Mouse (Mus musculus) MEL (cell line): Measurements from ENCODE around the gene Catsper1. TPM values are rescaled to one million over a fixed set of nuclear protein-coding genes. Genes with fewer than 3 reads are reported as not detected.
A peak's percentile ranks its signal among the peaks of the same experiment; 100 is the strongest.
"Not testable (repeated sequence)": the region's sequence is repeated elsewhere in the genome, so short reads cannot be mapped to it uniquely, and the experiment has no call there.

Source experiments
- DNase-seq: peaks from one replicate; pipeline ENCODE4 v3.0.0; 2011; ENCODE audit warnings: low read depth, low spot score
- H3K27ac ChIP-seq: 2 replicates; pipeline ENCODE4 v1.5.1; 2012; ENCODE audit warnings: low read depth, mild to moderate bottlenecking, control low read depth, low read length, moderate library complexity; ENCODE audit not compliant: control insufficient read depth
- H3K27me3 ChIP-seq, 2 experiments: fragments of 150-350 bp in 1 of 2; sonication (generic) in 1 of 2; 2 replicates each; pipeline ENCODE4 v1.6.1; 2012; ENCODE audit warnings: low read length in 2 of 2, mild to moderate bottlenecking in 2 of 2, improper control_type of control experiment in 1 of 2, moderate library complexity in 1 of 2; ENCODE audit not compliant: insufficient read depth in 2 of 2, control insufficient read depth in 1 of 2
- H3K36me3 ChIP-seq, 2 experiments: 2 replicates each; pipeline ENCODE4 v1.6.1; 2012 to 2014; ENCODE audit warnings: low read length in 2 of 2, improper control_type of control experiment in 1 of 2, inconsistent platforms in 1 of 2, mild to moderate bottlenecking in 1 of 2; ENCODE audit not compliant: insufficient read depth in 2 of 2, control insufficient read depth in 1 of 2
- H3K4me1 ChIP-seq, 2 experiments: fragments of 150-350 bp in 1 of 2; sonication (generic) in 1 of 2; 2 replicates each; pipeline ENCODE4 v1.6.1; 2012; ENCODE audit warnings: low read length in 2 of 2, improper control_type of control experiment in 1 of 2, mild to moderate bottlenecking in 1 of 2; ENCODE audit not compliant: insufficient read depth in 2 of 2, control insufficient read depth in 1 of 2
- H3K4me3 ChIP-seq, 2 experiments: fragments of 150-350 bp in 1 of 2; sonication (generic) in 1 of 2; 2 replicates each; pipeline ENCODE4 v1.5.1; 2012; ENCODE audit warnings: low read depth in 2 of 2, low read length in 2 of 2, mild to moderate bottlenecking in 2 of 2, moderate library complexity in 2 of 2, control low read depth in 1 of 2, improper control_type of control experiment in 1 of 2; ENCODE audit not compliant: control insufficient read depth in 1 of 2, insufficient read depth in 1 of 2
- H3K79me2 ChIP-seq: 2 replicates; pipeline ENCODE4 v1.6.1; 2012; ENCODE audit warnings: mild to moderate bottlenecking, low read length, moderate library complexity; ENCODE audit not compliant: control insufficient read depth, poor library complexity, insufficient read depth
- H3K9ac ChIP-seq: 2 replicates; pipeline ENCODE4 v1.6.1; 2012; ENCODE audit warnings: low read depth, mild to moderate bottlenecking, control low read depth, low read length, moderate library complexity; ENCODE audit not compliant: control insufficient read depth, poor library complexity, severe bottlenecking
- H3K9me3 ChIP-seq: fragments of 150-350 bp; sonication (generic); replicated peaks from 2 replicates; pipeline ENCODE4 v1.6.1; 2012; ENCODE audit warnings: mild to moderate bottlenecking, low read length, improper control_type of control experiment, moderate library complexity; ENCODE audit not compliant: insufficient read depth
- BHLHE40 ChIP-seq: IDR thresholded peaks from 2 replicates; pipeline ENCODE4 v1.6.1; 2012; ENCODE audit warnings: low read depth, mild to moderate bottlenecking, inconsistent platforms, low read length, improper control_type of control experiment, borderline replicate concordance
- CHD1 ChIP-seq: IDR thresholded peaks from 2 replicates; pipeline ENCODE4 v1.6.1; 2012; ENCODE audit warnings: low read depth, mild to moderate bottlenecking, inconsistent platforms, low read length, improper control_type of control experiment
- CHD2 ChIP-seq: IDR thresholded peaks from 2 replicates; pipeline ENCODE4 v1.6.1; 2011; ENCODE audit warnings: low read length, improper control_type of control experiment
- CTCF ChIP-seq, 3 experiments: IDR thresholded peaks in 2 of 3; conservative IDR thresholded peaks in 1 of 3; 2 replicates each; pipeline ENCODE4 v1.5.1; 2011 to 2012; ENCODE audit warnings: low read length in 3 of 3, low read depth in 2 of 3, mild to moderate bottlenecking in 2 of 3, improper control_type of control experiment in 1 of 3, inconsistent platforms in 1 of 3, mixed read lengths in 1 of 3, moderate library complexity in 1 of 3; ENCODE audit not compliant: control insufficient read depth in 1 of 3, insufficient read depth in 1 of 3, poor library complexity in 1 of 3, severe bottlenecking in 1 of 3
- E2F4 ChIP-seq: IDR thresholded peaks from 2 replicates; pipeline ENCODE4 v1.6.1; 2011; ENCODE audit warnings: low read depth, low read length, improper control_type of control experiment, borderline replicate concordance
- GATA1 ChIP-seq: IDR thresholded peaks from 2 replicates; pipeline ENCODE4 v1.6.1; 2011; ENCODE audit warnings: low read depth, low read length, improper control_type of control experiment
- HCFC1 ChIP-seq: IDR thresholded peaks from 2 replicates; pipeline ENCODE4 v1.6.1; 2012; ENCODE audit warnings: low read depth, mild to moderate bottlenecking, inconsistent platforms, low read length, improper control_type of control experiment, moderate library complexity
- KAT2A ChIP-seq: conservative IDR thresholded peaks from 2 replicates; pipeline ENCODE4 v1.6.1; 2012; ENCODE audit warnings: low read depth, low read length, improper control_type of control experiment, inconsistent platforms
- MAX ChIP-seq: IDR thresholded peaks from 2 replicates; pipeline ENCODE4 v1.6.1; 2011; ENCODE audit warnings: low read length, improper control_type of control experiment
- MEF2A ChIP-seq: IDR thresholded peaks from 2 replicates; pipeline ENCODE4 v1.6.1; 2014; ENCODE audit warnings: low read depth, mild to moderate bottlenecking, inconsistent platforms, low read length, improper control_type of control experiment; ENCODE audit not compliant: poor library complexity, insufficient replicate concordance, severe bottlenecking; ENCODE audit errors: extremely low read depth
- MXI1 ChIP-seq: IDR thresholded peaks from 2 replicates; pipeline ENCODE4 v1.6.1; 2011; ENCODE audit warnings: mild to moderate bottlenecking, low read depth, low read length, improper control_type of control experiment
- NELFE ChIP-seq: IDR thresholded peaks from 2 replicates; pipeline ENCODE4 v1.6.1; 2011; ENCODE audit warnings: low read depth, low read length, improper control_type of control experiment
- POLR2A ChIP-seq, 2 experiments: IDR thresholded peaks; 2 replicates each; pipeline ENCODE4 v1.6.1; 2011 to 2012; ENCODE audit warnings: low read length in 2 of 2, mild to moderate bottlenecking in 2 of 2, control low read depth in 1 of 2, improper control_type of control experiment in 1 of 2, low read depth in 1 of 2, moderate library complexity in 1 of 2; ENCODE audit not compliant: control insufficient read depth in 1 of 2, insufficient read depth in 1 of 2, poor library complexity in 1 of 2
- POLR2AphosphoS2 ChIP-seq: IDR thresholded peaks from 2 replicates; pipeline ENCODE4 v1.6.1; 2011; ENCODE audit warnings: low read length, improper control_type of control experiment
- RAD21 ChIP-seq: IDR thresholded peaks from 2 replicates; pipeline ENCODE4 v1.6.1; 2011; ENCODE audit warnings: mild to moderate bottlenecking, low read depth, low read length, improper control_type of control experiment
- SIN3A ChIP-seq: IDR thresholded peaks from 2 replicates; pipeline ENCODE4 v1.6.1; 2012; ENCODE audit warnings: low read length, improper control_type of control experiment, inconsistent platforms
- SMC3 ChIP-seq: IDR thresholded peaks from 2 replicates; pipeline ENCODE4 v1.6.1; 2011; ENCODE audit warnings: low read depth, low read length, improper control_type of control experiment
- TAL1 ChIP-seq: IDR thresholded peaks from 2 replicates; pipeline ENCODE4 v1.6.1; 2012; ENCODE audit warnings: mild to moderate bottlenecking, inconsistent platforms, low read length, moderate library complexity, mixed read lengths
- ZC3H11A ChIP-seq: IDR thresholded peaks from 2 replicates; pipeline ENCODE4 v1.6.1; 2012; ENCODE audit warnings: low read depth, mild to moderate bottlenecking, inconsistent platforms, low read length, improper control_type of control experiment
- ZNF384 ChIP-seq: IDR thresholded peaks from 2 replicates; pipeline ENCODE4 v1.6.1; 2012; ENCODE audit warnings: low read depth, mild to moderate bottlenecking, inconsistent platforms, low read length, improper control_type of control experiment
- polyA plus RNA-seq, 2 experiments: library from polyadenylated mRNA; stranded (reverse) in 1 of 2; unstranded in 1 of 2; fragments of >175 nt in 1 of 2; fragments of >200 nt in 1 of 2; gene quantifications; 2 replicates each; pipeline versions ENCODE4 v1.2.1 to v1.2.4; 2012; ENCODE audit warnings: low replicate concordance in 2 of 2, low read depth in 1 of 2; ENCODE audit not compliant: insufficient read length in 2 of 2, insufficient read depth in 1 of 2, missing spikeins in 1 of 2
- total RNA-seq: library from RNA; depleted of rRNA; stranded (reverse); fragments of 300-350 nt; gene quantifications from 2 replicates; pipeline ENCODE4 v1.2.3, GENCODE M21; 2012

The Catsper1 gene
- total and polyA plus RNA-seq, 3 experiments: not detected

DNA sequence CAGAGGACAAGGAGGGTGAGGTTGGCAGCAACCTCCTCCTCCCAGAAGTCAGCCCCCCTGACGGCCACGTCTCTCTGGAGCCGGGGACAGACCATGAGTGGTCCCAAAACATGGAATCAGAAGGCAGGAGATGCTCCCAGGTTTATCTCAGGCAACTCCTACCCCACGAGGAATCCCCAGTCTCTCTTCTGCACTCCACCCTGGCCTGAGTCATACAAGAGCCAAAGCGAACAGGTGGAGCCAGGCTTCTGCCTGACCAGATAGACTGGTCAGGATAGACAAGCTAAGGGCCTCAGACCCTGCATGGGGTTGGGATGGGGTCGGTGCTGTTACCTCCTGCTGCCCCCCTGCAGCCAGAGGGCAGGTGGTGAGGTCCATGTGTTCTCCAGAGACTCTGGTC, 12.5 kb downstream of the Catsper1 start:
- H3K27me3 ChIP-seq: peaks cover 0 to 5% of the 10 kb centered on the region in 2 experiments; a peak in 3 of 4 replicates
- no peak for DNase-seq
- TF ChIP-seq SIN3A: no peak
- TF ChIP-seq ZNF384: no peak
- TF ChIP-seq POLR2AphosphoS2: no peak
- no peak for TF ChIP-seq MEF2A
- no peak for TF ChIP-seq ZC3H11A
- TF ChIP-seq CTCF (IDR thresholded peaks at IDR 0.05 in 2 of 3, conservative IDR thresholded peaks at IDR 0.05 in 1 of 3; ENCODE audit: control insufficient read depth in 1 of 3, insufficient read depth in 1 of 3, low read depth in 2 of 3, low read length in 3 of 3, poor library complexity in 1 of 3, severe bottlenecking in 1 of 3): no peak
- no peak for TF ChIP-seq CHD1
- TF ChIP-seq BHLHE40: no peak
- TF ChIP-seq GATA1: no peak
- TF ChIP-seq KAT2A: no peak
- TF ChIP-seq RAD21: no peak
- no peak for TF ChIP-seq E2F4
- no peak for TF ChIP-seq HCFC1
- TF ChIP-seq MAX: no peak
- TF ChIP-seq POLR2A (IDR thresholded peaks at IDR 0.05; ENCODE audit: control insufficient read depth in 1 of 2, insufficient read depth in 1 of 2, low read depth in 1 of 2, low read length in 2 of 2, poor library complexity in 1 of 2): no peak
- TF ChIP-seq NELFE: no peak
- TF ChIP-seq MXI1: no peak
- TF ChIP-seq TAL1: no peak
- H3K9me3 ChIP-seq: no peaks in the 10 kb centered on the region
- H3K36me3 ChIP-seq: no peaks in the 10 kb centered on the region
- H3K9ac ChIP-seq: no peak overlapping the region
- H3K4me3 ChIP-seq: no peak overlapping the region
- H3K79me2 ChIP-seq: no peaks in the 10 kb centered on the region
- H3K4me1 ChIP-seq: no peaks in the 10 kb centered on the region
- no peak overlapping the region for H3K27ac ChIP-seq

DNA sequence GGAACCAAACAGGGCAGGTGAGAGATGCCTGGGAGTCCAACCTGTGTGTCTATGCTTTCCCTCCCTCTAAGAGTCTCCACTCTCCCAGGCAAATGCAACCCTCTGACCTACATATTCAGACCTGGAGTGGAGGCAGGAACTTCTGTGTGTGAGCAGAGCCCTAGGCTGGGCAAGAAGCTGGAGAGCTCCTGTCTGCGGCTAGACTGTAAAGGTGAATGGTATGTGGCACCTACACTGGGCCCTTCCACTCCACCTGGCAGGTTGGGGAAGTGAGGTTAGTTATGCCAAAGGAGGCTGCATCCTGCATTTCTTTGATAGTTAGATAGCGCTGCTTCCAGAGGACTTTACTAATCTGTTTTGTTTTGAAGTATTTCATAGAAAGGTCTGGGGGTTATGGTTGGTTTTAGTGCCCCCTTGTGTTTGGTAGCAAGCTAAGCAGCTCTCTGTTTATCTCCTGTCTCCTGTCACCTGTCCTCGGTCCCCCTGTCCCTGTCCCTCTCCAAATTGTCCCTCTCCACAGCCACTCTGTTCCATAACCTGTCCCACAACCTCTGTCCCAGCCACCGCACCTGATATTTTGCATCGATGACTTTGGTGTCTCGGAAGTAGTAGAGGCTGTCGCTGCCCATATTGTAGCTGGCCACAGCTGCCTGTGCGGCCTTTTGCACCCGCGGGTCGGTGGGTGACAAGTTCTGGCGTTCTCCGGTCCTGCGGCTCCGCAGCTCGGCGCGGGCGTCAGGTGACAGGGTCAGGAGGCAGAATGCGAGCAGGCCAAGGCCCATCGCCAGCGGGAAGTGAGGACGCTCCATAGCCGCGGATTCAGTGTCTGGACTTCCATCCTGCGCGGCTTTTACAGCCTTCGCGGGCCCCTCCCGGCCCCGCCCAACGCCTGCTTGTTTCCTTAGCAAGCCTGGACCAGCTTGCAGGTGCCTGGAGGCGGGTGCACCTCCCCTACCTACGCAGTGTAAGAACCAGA, 13.3 kb downstream of the Catsper1 start:
- no peaks in the 10 kb centered on the region for H3K79me2 ChIP-seq
- H3K4me1 ChIP-seq: no peaks in the 10 kb centered on the region
- TF ChIP-seq ZC3H11A (peak; percentile 47), MXI1 (peak; percentile 37; the same call in 1 of the 2 replicates), SMC3 (peak; percentile 66), RAD21 (peak; percentile 73), CTCF (IDR thresholded peaks at IDR 0.05 in 2 of 3, conservative IDR thresholded peaks at IDR 0.05 in 1 of 3; ENCODE audit: control insufficient read depth in 1 of 3, insufficient read depth in 1 of 3, low read depth in 2 of 3, low read length in 3 of 3, poor library complexity in 1 of 3, severe bottlenecking in 1 of 3) (peak; percentile 31 to 75 (median 67); a peak in 5 of 6 replicates), MAX (no peak), SIN3A (0 out of 2 replicates have a peak, but pooled peaks have one; percentile 18), HCFC1 (no peak), CHD2 (no peak)
- peaks cover 0 to 3% of the 10 kb centered on the region in 2 experiments; a peak in 2 of 4 replicates for H3K27me3 ChIP-seq
- H3K4me3 ChIP-seq: peak overlapping the region; percentile 46 to 57
- H3K9ac ChIP-seq: peak overlapping the region; percentile 42
- no peaks in the 10 kb centered on the region for H3K36me3 ChIP-seq
- peak; percentile 65 for DNase-seq
- no peaks in the 10 kb centered on the region for H3K9me3 ChIP-seq
- no peak overlapping the region for H3K27ac ChIP-seq

DNA sequence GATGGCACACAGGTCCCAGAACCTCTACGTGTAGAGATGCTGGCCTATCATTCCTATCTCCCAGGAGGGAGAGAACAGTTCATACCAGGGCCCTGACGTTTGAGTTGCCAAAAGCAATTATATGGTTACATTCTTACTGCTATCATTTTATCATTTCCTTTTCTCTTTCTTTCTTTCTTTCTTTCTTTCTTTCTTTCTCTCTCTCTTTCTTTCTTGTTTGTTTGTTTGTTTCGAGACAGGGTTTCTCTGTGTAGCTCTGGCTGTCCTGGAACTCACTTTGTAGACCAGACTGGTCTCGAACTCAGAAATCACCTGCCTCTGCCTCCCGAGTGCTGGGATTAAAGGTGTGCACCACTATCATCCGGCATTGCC, 13.9 kb downstream of the Catsper1 start, which contains the start of gene Cst6:
TSS of gene Cst6 (minus strand) at position 73 of the 372 bp plus-strand sequence.
- not testable (repeated sequence) for H3K27ac ChIP-seq, H3K36me3 ChIP-seq, DNase-seq, H3K9me3 ChIP-seq, H3K27me3 ChIP-seq, H3K4me1 ChIP-seq, H3K79me2 ChIP-seq
- Histone ChIP-seq H3K4me3 (peak within 1 kb of the TSS; percentile 46 to 57), H3K9ac (peak within 1 kb of the TSS; percentile 42)
